Mouse (Mus musculus): ENCODE measurements around the gene Vrtn.

DNA sequence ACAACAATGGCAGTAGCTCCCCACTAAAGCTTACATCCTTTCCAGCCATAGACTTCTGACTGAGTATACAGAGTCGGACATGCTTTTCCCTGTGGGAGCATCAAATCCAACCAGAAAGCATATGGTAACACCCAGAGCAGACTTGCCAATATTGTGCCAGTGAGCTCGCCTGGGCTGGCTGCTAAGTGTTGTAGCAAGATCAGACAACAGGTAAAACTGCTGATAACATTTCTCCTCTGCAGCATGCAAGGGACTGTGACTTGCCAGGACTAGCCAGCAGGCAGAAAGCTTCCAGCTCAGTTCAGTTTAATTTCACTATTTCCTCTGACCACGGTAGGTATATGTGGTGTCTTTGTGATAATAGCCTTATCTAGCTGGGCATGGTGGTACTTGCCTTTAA lies 9.0 kb upstream of the Vrtn start:
- no peak for TF ChIP-seq CHD1 (IDR thresholded peaks at IDR 0.05; ENCODE audit: low read depth, low read length)
- TF ChIP-seq CHD2 (IDR thresholded peaks at IDR 0.05; ENCODE audit: low read length) = no peak
- TF ChIP-seq CTCF (IDR thresholded peaks at IDR 0.05 in 2 of 3, conservative IDR thresholded peaks at IDR 0.05 in 1 of 3; ENCODE audit: control insufficient read depth in 1 of 3, insufficient read depth in 1 of 3, low read depth in 2 of 3, low read length in 3 of 3, poor library complexity in 1 of 3, severe bottlenecking in 1 of 3) = no peak
- no peak for TF ChIP-seq E2F4 (IDR thresholded peaks at IDR 0.05; ENCODE audit: borderline replicate concordance, low read depth, low read length)
- TF ChIP-seq POLR2A (IDR thresholded peaks at IDR 0.05; ENCODE audit: control insufficient read depth in 1 of 2, insufficient read depth in 1 of 2, low read depth in 1 of 2, low read length in 2 of 2, poor library complexity in 1 of 2) = no peak
- TF ChIP-seq MAX (IDR thresholded peaks at IDR 0.05; ENCODE audit: low read length) = no peak
- no peak for TF ChIP-seq GATA1 (IDR thresholded peaks at IDR 0.05; ENCODE audit: low read depth, low read length)

Measured in MEL (cell line).